Mouse (Mus musculus): ENCODE measurements around the gene Atp2b4.
A peak's percentile ranks its signal among the peaks of the same experiment; 100 is the strongest.
"Not testable (repeated sequence)": the region's sequence is repeated elsewhere in the genome, so short reads cannot be mapped to it uniquely, and the experiment has no call there.

Atp2b4 gene

DNA sequence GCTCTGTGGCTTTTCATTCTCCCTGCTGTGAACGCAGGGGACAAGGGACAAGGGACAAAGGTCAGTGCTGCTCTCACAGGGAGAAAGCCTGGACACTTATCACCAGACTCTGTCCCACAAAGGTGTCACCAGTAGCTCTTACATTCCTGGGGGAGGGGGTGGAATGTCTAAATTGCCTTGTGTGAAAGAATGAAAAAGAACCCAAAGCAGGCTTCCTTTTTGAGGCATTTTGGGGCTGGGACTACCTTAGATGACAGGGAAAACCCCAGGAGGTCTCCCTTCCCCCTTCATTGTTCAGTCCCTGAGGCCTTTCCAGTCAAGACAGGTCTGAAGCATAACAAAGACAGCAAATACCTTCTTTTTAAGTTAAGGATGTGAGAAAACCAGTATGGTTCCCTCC lies 106.5 kb downstream of the Atp2b4 start:
- DNase-seq (ENCODE audit: low spot score in 2 of 2) = no peak

DNA sequence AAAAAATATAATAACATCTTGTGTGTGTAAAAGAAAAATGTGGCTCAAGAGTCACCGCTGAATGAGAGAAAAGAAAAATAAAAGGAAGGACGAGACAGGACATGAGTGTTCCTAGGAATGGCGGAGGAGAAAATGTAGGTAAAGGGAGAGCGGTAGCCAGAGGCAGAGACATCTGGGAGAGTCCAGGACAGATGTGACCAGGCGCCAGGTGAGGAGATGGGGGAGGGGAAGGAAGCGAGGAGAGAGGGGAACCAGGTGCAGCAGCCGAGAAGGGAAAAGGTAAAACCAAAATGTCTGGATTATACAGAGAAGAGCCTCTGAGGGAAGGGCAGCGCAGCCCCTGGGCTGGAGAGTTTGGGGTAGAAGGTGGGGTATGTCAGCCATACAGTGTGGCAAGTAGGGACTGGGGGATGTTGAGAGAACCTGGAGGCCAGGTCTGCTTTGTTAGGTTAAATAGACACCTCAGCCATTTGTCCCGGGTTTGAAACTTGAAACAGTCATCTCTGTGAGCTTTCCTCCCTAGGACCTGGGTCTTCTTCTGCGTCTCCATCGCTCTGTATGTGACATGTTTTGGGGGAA lies 107.2 kb downstream of the Atp2b4 start:
- no peak for DNase-seq (ENCODE audit: low spot score in 2 of 2)

DNA sequence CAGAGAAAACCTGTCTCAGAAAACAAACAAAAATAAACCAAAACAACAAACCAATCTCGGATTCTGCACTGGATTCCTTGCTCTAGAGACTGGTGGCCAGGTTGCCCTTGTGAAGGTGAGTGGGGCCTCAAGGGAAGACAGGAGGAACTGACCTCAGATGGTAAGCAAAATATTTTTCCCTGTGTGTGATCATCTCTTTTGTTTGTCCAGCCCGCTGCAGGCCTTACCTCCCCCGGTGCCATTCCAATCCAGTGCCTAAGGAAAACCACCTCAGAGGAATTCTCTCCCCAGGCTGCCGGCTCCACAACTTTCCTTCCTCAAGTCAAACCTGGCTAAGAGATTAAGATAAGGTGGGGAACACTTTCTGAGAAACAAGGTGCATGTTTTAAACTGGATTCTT lies 108.6 kb downstream of the Atp2b4 start:
- no peak for DNase-seq (ENCODE audit: low spot score in 2 of 2)

DNA sequence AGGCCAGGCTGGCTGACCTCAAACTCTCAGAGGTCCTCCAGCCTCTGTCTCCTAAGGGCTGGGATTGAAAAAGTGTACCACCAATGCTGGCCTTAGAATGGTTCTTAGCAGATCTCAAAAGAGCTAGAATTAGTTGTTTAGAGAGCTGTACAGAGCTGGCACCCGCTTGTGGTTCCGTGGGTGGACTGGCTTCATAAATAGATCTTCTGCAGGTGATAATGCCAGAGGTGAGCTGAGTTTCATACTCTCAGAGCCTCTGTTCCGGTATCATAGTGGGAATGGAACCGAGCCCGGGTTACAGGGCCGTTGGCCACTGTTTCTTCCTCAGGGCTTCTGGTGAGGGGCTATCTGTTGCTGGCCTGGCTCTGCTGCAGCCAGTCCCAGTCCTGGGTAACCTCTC lies 109.8 kb downstream of the Atp2b4 start:
- DNase-seq (ENCODE audit: low spot score in 2 of 2) = no peak

DNA sequence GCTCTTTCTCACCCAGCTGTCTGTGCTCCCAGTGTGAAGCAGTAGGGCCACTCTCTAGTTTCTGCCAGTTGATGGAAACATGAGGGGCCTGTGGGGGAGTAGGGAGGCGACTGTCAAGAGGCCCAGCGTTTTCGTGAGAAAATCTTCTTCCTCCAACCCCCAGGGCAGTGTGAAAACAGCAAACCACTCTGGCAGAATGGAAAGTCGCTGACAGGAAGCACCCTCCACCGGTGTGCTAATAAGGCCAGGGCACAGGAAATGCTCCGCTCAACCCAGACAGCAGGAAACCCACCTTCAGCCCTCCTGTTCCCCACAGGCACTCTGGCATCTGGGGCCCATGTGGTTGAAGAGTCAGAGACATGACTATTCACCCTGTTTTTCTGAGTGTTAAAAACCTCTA lies 110.9 kb downstream of the Atp2b4 start, which contains the start of gene Lax1:
Lax1 (minus strand) TSS at position 212 of the 400 bp plus-strand sequence.
- peak; percentile 83 for DNase-seq (ENCODE audit: low spot score in 2 of 2)

DNA sequence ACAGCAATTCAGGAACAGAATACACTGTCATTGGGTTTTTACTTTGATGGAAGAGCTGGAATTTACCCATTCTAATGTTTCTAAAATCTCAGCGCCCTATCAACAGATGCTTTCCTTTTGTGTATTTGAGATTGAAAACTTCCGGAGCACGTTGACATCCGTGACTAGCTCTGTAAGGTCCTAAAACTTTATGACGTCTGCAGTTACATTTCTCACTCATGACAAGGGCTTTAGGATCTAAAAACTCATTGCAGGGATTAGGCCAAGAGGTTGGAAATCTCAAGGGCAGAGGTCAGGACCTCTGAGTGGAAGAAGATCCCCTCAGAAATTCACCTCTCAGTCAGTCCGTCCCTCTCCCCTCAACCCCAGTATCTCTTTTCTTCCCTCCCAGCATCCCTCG lies 112.5 kb downstream of the Atp2b4 start:
- DNase-seq (ENCODE audit: low spot score in 2 of 2) = no peak

DNA sequence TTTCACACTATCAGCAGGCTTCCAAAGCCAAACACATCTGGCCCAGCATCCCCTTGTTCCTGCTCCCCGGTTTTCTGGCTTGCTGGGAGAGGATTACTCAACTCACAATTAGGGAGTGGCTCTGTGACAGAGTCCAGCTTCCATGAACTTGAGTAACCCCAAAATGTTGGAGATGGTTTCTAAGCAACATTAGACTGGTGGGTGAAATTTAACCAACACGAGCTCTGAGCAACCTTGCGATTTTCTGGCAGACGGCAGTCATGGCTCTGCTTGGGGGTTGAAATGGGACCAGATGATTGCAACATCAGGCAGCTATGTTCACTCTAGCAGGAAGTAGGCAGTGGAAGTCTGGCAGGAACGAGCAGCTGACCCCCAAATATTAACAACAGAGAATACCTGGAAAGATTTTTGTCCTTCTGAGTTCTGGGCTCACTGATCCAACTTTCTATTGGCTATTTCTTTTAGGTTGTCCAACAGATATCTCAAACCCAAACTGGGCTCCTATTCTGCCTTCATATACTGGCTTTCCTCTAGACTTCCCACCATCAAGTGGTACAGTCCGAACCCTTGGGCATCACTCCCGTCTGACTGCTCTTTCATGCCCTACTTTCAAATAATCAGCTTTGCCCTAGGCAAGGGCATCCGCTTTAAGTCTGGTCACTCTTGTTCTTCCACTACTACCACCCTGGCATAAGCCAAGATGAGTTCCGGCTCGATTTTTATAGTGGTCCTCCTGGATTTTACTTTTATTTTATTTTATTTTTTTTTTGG lies 114.9 kb downstream of the Atp2b4 start:
- no peak for DNase-seq (ENCODE audit: low spot score in 2 of 2)

DNA sequence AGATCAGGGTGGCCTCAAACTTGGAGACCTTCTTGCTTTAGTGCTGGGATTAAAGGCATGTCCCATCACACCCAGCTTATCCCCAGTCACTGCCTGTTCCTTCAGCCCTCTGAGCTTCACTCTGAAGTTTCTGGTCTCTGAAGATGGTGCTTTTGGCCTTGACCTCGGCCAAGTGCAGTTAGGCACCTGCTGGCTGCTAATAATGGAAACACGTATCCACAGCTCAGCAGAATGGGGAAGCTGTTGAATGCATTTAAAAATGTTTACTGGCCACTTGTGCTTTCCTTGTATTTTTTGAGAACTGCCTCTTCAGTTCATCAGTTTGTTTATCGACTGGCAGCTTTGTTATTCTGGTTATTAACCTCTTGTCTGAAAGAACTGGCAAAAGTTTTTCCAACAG lies 129.0 kb downstream of the Atp2b4 start:
- no peak for DNase-seq (ENCODE audit: low spot score in 2 of 2)

DNA sequence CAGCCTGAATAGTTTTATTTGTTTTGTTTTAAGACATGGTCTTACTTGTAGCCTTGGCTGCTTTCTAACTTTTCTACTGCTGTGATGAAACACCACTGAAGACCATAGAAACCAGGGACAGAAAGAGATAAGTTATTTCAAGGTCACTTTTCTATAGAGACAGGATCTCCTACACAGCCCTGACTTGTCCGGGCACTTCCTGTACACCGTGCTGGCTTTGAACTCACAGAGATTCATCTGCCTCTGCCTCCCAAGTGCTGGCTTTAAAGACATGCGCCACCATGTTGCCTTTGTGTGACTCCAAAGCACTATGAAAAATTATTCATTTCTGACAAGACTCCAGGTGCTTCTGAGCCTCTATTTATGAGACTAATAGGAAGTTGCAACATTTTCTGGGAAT lies 129.6 kb downstream of the Atp2b4 start:
- no peak for DNase-seq (ENCODE audit: low spot score in 2 of 2)

DNA sequence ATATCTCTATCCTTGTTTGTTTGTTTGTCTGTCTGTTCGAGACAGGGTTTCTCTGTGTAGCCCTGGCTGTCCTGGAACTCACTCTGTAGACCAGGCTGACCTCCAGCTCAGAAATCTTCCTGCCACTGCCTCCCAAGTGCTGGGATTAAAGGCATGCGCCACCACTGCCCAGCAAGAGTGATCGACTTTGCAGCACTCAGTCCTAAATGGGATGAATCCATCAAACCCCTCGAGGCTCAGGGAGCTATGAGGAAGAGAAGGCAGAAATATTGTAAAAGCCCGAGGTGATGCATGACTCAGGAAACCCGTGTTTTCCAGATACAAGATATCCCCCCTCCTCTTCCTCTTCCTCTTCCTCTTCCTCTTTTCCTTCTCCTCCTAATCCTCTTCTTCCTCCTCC lies 130.1 kb downstream of the Atp2b4 start:
- DNase-seq (ENCODE audit: low spot score in 2 of 2) = no peak

DNA sequence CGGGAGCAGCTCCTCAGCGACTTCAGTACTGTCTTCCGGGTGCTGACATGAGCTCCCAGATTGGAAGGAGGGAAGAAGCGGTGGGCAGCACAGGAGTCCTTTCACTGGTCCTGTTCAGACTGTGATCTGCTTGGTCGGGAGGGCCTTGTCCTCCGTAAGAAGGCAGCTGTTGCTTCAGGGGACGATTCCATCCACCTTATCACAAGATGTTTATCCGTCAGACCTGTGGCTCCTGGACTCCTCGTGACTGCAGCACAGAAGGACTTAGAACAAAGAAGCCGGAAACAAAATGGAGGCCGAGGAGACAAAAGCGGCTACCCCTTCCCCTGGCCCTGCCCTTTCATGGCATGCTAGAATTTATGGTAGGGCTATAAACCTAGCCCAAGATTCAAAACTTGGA lies 130.7 kb downstream of the Atp2b4 start:
- no peak for DNase-seq (ENCODE audit: low spot score in 2 of 2)

DNA sequence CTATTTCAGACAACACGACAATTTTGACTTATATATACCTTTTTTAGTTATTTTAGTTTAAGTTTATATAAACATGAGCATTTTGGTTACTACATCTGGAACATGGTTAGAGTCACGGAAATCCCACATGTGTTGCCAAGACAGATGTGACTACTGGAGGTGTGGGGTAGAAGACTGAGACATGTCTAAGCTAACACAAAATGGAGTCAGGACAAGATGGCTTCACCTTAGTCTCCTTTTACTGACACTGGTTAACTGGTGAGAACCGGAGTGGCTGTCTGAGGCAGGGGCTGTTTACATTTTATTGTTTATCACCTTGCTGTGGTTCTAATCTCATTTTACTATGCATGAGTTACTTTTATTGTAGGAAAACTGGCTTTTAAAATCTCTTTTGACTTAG lies 132.2 kb downstream of the Atp2b4 start:
- DNase-seq (ENCODE audit: low spot score in 2 of 2) = no peak

DNA sequence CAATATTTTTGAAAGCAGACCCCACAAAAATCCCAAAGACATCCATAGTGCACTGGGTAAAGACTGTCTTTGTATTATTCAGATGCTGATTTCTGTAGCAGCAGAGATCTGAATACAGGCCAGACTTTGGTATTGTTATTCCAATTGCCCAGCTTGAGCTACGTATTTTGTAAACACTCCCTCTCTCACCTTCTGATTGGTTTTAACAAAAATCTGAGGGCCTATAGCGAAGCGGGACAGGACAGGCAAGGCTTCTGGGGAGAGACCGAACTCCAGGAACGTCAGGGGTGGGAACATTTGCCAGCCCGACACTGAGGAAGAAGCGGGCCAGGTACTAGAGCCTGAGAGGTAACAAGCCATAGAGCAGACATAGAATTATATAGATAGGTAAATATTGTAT lies 133.1 kb downstream of the Atp2b4 start:
- no peak for DNase-seq (ENCODE audit: low spot score in 2 of 2)

DNA sequence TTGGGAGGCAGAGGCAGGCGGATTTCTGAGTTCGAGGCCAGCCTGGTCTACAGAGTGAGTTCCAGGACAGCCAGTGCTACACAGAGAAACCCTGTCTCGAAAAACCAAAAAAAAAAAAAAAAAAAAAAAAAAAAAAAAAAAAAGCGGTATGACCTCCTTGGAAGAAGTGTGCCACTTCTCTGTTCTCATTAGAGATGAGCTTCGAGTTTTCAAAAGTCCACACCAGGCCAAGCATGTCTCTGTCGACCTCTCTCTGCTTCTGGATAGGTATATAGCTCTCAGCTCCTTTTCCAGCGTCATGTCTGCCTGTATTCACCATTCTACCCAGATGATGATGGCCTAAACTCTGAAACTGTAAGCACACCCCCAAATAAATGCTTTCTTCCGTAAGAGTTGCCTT lies 135.1 kb downstream of the Atp2b4 start:
- DNase-seq (ENCODE audit: low spot score in 2 of 2) = not testable (repeated sequence)

DNA sequence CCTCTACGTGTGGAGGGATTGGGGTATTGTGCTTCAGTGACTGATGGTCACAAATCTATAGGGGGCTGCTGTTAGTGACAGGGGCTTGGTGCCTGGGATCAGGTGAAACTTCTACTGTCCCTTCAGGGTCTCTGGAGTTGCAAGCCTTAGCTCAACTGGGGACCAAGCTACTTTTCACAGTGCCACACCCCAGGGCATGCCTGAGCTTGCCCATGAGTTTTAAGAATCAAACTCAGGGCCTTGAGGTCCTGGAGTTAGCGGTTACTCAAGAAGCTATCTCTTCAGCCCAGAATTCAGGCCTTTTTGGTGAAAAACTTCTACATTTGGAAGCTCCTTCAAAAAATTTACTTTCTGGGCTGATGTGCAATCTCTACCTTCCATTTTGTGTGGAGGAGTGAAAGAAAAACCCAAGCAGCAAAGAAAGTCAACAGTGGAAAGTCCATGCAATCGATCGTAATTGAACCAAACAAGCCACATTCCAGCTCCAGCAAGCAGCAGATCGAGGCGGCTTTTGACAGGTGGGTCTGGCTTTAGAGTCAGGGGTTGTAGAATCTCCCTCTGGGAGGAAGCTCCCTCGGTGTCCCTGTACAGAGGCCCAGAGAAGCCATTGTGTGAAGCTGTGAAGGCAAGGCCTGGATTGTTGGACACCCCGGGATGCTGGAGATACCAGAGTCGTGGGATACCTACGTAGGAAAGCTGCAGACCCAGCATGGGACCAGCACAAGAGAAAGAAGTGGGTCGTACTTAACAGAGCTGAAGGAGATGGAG lies 136.5 kb downstream of the Atp2b4 start:
- DNase-seq (ENCODE audit: low spot score in 2 of 2) = no peak

DNA sequence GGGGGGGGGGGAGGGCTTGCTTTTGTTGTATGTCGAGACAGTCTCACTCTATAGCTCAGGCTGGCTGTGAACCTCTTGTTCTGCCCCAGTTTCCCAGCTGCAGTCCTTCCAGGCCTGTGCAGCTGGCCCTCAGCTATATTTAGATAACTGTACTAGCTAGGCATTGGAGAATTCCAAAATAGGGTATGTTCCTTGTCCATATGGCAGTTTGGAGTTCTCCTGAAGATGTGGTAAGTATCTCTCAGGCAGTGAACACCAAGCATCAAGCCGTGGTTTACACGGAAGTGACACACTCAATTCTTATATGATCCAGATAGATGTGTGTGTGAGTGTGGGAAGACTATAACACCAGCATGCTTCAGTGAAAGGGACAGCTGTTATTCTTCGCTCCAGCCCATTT lies 137.4 kb downstream of the Atp2b4 start:
- no peak for DNase-seq (ENCODE audit: low spot score in 2 of 2)

DNA sequence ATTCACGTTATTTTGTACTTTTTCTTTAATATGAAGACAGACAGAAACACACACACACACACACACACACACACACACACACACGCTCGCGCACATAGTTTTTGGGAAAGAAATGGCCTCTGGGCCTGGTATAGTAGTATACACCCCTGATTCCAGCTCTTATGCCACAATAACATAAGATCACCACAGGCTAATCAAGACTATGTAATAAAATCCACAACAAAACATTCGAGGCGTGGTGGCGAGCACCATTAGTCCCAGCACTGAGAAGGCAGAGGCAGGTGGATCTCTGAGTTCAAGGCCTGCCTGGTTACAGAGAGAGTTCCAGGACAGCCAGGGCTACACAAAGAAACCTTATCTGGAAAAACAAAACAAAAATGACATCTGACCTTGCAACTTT lies 137.9 kb downstream of the Atp2b4 start:
- no peak for DNase-seq (ENCODE audit: low spot score in 2 of 2)

DNA sequence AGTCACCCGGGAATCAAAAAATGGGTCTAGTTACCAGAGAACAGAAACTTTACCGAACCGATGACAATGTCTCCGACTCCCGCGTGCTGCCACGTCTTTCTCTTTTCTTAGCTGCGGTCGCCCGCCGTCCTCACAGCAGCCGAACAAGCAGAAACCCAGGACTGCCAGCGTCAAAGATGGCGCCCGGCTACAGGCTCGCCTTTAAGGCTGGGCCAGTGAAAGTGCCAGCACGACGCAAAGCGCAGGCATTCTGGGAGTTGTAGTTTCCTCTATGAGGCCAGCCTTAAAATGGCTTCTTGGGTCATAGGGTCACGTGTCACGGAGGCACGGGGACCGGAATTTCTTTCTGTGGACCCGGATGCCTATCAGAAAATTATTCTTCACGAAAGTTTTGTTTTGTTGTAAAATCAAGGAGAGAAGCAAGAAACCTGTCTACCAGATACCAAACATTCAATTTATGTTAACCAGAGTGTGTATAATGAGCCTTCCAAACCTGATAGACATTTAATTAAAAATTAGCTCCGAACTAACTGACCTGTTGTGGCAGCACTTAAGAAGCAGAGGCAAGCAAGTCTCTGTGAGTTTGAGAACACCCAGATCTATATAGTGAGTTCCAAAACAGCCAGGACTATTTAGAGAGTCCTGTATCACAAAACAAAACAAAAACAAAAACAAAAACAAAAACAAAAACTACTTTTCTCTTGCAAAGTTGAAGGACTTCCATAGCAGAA lies 139.5 kb downstream of the Atp2b4 start, which contains the start of gene Gm38394:
Gm38394 (minus strand) TSS at position 116 of the 731 bp plus-strand sequence.
- peak; percentile 88 to 90 for DNase-seq (ENCODE audit: low spot score in 2 of 2)

DNA sequence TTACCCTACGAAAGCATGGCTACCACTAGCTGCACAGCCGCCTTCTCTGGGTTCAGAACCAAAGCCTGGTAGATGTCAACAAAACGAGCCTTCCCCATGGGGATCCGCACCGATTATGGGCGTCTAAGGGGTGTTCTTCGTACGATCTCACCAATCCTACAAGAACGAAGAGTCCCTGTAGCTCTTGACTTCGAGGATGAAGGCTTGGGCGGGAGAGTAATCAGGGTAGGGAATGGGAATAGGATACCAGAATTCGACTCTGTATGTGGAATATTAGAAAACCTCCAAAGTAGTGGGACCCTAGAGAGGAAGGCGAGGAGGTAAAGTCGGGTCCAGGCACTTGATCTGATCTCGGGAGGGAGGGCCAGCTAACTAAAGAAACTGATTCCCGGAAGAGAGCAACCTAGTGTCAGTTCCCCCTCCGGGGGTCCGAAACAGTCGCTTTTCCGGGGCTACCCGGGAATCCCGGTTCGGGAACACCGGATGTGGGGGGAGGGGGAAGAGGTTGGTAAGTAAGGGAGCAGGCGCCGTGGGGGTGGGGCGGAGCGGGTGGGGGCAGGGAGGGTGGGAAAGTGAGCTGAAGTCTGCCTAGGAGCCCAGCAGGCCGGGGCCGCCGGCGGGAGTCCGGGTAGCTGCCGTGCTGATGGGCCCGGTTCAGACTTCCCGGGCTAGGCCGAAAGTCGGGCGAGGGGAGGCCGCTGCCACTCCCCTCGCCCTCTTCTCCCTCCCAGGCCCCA lies 140.2 kb downstream of the Atp2b4 start, which contains the start of gene Zbed6:
Zbed6 (minus strand) TSS at position 420 of the 737 bp plus-strand sequence.
- peak; percentile 9 to 25 for DNase-seq (ENCODE audit: low spot score in 2 of 2)

DNA sequence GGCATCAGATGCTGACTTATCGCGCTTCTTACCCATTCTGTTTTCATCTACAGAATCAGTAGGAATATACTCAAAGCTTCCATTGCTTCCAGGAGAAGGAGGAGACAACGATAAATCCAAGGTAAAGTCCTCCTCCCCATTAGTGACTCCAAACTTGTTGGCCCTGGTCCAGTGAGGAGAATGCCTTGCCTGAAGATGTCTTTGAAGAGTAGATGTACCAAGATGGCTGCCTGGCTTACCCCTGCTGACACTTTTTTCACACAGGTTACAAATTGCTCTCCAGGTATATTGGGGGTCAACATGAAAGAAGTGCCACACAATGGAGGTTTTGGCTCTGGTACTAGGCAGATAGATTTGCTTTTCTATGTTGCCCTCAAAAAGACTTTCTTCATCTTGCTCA lies 142.0 kb downstream of the Atp2b4 start:
- no peak for DNase-seq (ENCODE audit: low spot score in 2 of 2)

DNA sequence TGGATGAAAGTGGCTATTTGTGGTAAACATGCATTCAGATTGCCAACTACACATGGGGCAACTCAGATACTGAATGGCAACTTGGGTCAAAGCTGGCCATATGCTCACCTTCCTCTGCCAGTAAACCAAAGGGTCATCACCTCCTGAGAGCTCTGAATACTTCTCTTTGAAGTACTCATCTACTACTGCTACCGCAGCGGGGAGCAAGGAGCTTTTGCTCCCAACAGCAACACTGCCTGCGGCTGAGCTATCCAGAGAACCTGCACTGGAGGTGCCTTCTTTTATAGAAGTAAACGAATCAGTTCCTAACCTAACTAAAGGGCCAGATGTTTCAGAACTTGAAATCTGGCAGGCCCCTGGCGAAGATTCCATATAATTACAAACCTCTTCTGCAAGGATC lies 144.0 kb downstream of the Atp2b4 start:
- no peak for DNase-seq (ENCODE audit: low spot score in 2 of 2)
